Mouse (Mus musculus): ENCODE results near the gene Gm11596.
"Not testable (repeated sequence)": the region's sequence is repeated elsewhere in the genome, so short reads cannot be mapped to it uniquely, and the experiment has no call there.

Gene Gm11596

GRCm38 (mm10) chr11:99793367-99793766 is at the start of gene Gm11596:
Gene Gm11596, minus strand, starts transcription at chr11:99793467.
- DNase-seq (ENCODE audit: low spot score) = no peak

DNA sequence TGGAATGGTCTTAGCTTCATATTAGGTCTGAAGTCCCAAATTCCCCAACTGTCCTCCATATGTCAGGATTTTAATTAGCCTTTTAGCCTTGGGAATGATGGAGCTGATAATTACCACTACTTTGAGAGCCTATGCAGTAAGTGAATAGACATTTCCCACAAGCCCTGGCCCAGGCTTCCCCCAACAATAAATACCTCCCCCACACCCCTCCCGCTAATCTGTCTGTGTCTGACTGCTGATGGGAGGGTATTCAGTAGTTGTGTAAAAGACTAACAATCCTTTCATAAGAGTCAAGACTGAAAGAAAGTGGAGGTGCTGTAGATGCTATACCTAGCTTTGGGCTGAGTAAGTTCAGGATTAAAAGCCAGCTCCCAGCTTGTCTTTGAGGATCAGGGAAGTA is 48.9 kb upstream of the Gm11596 start:
- DNase-seq (ENCODE audit: low spot score) = no peak

DNA sequence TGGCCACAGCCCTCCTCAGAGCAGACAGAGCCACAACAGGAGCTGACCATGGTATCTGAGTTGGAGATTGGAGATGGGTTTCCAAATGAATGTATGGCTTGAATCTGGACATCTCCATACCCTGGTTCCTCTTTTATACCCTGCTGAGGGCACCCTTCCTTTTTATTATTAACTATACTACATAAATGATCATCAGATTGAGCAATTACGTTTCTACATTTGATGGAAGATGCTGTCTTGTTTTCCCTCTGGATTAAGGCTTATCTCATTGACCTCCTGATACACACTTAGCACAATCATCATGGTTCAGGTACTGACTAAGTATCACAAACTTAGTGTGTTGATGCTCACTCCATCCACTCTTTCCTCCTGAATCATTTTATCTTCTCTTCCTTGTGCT is 44.7 kb upstream of the Gm11596 start, which contains the start of gene 2300003K06Rik:
2300003K06Rik (minus strand) TSS at position 101 of the 400 bp plus-strand sequence.
- no peak for DNase-seq (ENCODE audit: low spot score)

DNA sequence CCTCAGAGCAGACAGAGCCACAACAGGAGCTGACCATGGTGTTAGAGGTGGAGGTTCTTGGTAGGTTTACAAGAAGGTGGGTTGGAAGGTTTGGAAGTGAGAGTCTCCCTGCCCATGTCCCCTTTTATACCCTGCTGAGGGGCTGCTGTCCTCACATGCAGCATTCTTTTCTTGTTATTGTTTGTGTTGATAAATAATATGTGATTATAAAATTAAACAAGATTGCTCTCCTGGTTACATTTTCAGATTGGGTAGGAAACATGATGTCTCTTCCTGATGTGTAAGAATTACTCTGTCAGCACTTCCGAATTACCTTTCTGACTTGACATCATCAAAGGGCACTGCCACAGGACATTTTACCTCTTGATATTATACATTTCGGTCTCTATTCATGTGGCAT is 22.3 kb upstream of the Gm11596 start, which contains the start of gene Gm11564:
Gm11564 (minus strand) TSS at position 101 of the 400 bp plus-strand sequence.
- DNase-seq (ENCODE audit: low spot score) = not testable (repeated sequence)

- not testable (repeated sequence) for DNase-seq (ENCODE audit: low spot score)
Observed at GRCm38 (mm10) chr11:99809792-99810191, 16.5 kb upstream of the Gm11596 start, which contains the start of gene Krtap4-13. Gene Krtap4-13, minus strand, starts transcription at chr11:99809892.

DNA sequence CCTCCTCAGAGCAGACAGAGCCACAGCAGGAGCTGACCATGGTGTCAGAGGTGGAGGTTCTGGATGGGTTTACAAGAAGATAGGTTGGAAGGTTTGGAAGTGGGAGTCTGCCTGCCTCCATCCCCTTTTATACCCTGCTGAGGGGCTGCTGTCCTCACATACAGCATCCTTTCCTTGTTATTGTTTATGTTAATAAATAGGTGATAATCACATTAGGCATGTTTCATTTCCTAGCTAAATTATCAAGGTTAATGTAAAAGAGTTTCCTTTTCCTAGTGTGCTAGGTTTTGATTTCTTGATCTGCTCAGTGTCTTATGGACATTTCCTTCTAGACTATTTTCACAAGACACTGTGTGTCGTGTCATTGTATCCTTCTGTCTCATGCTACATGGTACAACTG is 11.1 kb upstream of the Gm11596 start, which contains the start of gene Gm11554:
Gm11554 (minus strand) TSS at position 101 of the 400 bp plus-strand sequence.
- DNase-seq (ENCODE audit: low spot score) = not testable (repeated sequence)

GRCm38 (mm10) chr11:99798832-99799231 is 5.6 kb upstream of the Gm11596 start, which contains the start of gene Gm11569:
Gene Gm11569, minus strand, starts transcription at chr11:99798932.
- not testable (repeated sequence) for DNase-seq (ENCODE audit: low spot score)

GRCm38 (mm10) chr11:99784900-99785299 is 8.4 kb downstream of the Gm11596 start, which contains the start of gene Krtap4-9:
Gene Krtap4-9, plus strand, starts transcription at chr11:99785200.
- DNase-seq (ENCODE audit: low spot score) = not testable (repeated sequence)

- DNase-seq (ENCODE audit: low spot score) = no peak
Observed at GRCm38 (mm10) chr11:99780604-99781003, 12.7 kb downstream of the Gm11596 start, which contains the start of gene Krtap4-8. Gene Krtap4-8, minus strand, starts transcription at chr11:99780704.

DNA sequence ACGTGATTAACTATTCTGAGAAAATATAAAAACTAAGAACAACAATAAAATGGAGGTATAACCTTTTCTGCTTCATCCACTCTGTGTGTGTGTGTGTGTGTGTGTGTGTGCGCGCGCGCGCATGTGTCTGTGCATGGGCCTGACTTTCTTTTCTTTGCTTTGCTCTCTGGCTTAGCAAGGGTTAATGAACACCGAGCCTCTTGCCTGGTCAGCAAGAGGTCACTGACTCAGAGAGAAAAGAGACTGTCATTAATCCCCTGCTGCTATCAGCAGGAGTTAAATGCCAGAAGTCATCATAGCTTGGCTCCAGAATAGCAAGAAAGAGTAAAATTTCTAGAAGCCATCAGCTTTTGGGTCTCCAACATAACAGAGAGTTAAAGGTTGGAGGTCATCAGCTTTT is 14.9 kb downstream of the Gm11596 start:
- no peak for DNase-seq (ENCODE audit: low spot score)

DNA sequence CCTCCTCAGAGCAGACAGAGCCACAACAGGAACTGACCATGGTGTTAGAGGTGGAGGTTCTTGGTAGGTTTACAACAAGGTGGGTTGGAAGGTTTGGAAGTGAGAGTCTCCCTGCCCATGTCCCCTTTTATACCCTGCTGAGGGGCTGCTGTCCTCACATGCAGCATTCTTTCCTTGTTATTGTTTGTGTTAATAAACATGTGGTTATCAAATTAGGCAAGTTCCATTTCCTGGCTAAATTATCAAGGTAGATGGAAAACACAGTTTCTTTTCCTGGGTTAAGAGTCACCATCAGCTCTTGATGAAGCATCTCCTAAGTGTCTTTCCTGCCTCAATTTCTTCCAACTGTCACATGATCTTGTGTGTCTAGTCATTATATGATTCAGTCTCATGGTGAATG is 20.5 kb downstream of the Gm11596 start, which contains the start of gene Gm11595:
Gm11595 (minus strand) TSS at position 101 of the 400 bp plus-strand sequence.
- not testable (repeated sequence) for DNase-seq (ENCODE audit: low spot score)

DNA sequence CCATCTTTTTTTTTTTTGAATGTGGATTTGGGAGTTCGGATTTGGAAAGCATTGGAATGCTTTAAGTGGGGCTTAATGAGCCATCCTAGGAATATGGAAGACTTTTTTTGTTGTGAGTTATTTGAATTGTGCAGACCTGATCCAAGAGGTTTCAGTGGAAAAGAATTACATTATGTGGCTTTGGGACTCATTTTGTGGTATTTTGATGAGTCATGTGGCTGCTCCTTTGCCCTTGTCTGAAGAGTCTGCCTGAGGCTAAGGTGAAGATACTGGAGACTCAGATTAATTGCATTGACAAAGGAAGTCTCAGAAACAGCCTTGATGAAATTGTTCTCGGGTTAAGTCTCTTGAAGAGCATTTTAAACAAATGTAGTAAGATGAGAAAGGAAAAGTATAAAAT is 24.9 kb downstream of the Gm11596 start:
- no peak for DNase-seq (ENCODE audit: low spot score)

- DNase-seq (ENCODE audit: low spot score) = no peak
Observed at GRCm38 (mm10) chr11:99758877-99759276, 34.4 kb downstream of the Gm11596 start.

- DNase-seq (ENCODE audit: low spot score) = no peak
Observed at GRCm38 (mm10) chr11:99743985-99744384, 49.3 kb downstream of the Gm11596 start.
